Mouse (Mus musculus) bone marrow, adult 2 months (tissue): ENCODE data around the gene Tex37.

Source experiments
- CTCF ChIP-seq: fragments of 200-500 bp; IDR thresholded peaks from 2 replicates; pipeline ENCODE4 v1.5.1; 2011; ENCODE audit warnings: low read length, control low read depth; ENCODE audit not compliant: control insufficient read depth, insufficient read depth
- POLR2A ChIP-seq: fragments of 200-500 bp; IDR thresholded peaks from 2 replicates; pipeline ENCODE4 v1.6.1; 2011; ENCODE audit warnings: low read depth, mild to moderate bottlenecking, control low read depth, low read length, borderline replicate concordance; ENCODE audit not compliant: control insufficient read depth

GRCm38 (mm10) chr6:70866761-70867160 is 52.0 kb downstream of the Tex37 start:
- TF ChIP-seq POLR2A (no peak), CTCF (no peak)
